Mouse (Mus musculus) megakaryocyte-erythroid progenitor cell, adult 5-6 weeks (primary cell): ENCODE data around the gene Nid1. TPM values are rescaled to one million over a fixed set of nuclear protein-coding genes. Genes with fewer than 3 reads are reported as not detected.

Experiments used
- total RNA-seq, 2 experiments: library from RNA; stranded (forward) in 1 of 2; stranded (reverse) in 1 of 2; fragments of 200-1000, 215-1000 nt in 1 of 2; fragments of >200 nt in 1 of 2; fragmentation: Nextera tagmentation in 1 of 2; gene quantifications; 2 replicates each; pipeline ENCODE4 v1.2.3; 2014 to 2017

Nid1 gene
- total RNA-seq, 2 experiments from 2014 or later = not detected

Other genes starting within 250 kb of the Nid1 start
- 0.09 TPM in 1 of 2 replicates, not detected in the other for gene Gpr137b, start 43.5 kb upstream of the Nid1 start, total RNA-seq (2014; fragmentation: Nextera tagmentation)
- gene Gpr137b, start 43.5 kb upstream of the Nid1 start, total RNA-seq (2017) = not detected in 2 replicates
- gene Lyst, start 152.8 kb downstream of the Nid1 start, total RNA-seq (2014; fragmentation: Nextera tagmentation) = 19.3 and 24.9 TPM in 2 replicates
- 10.1 TPM in 2 replicates for gene Lyst, start 152.8 kb downstream of the Nid1 start, total RNA-seq (2017)